ENCODE assay signal across 8 mouse cellular contexts in genomic region chr14:45566066-45566937, GRCm38 (mm10). TPM values are rescaled to one million over a fixed set of nuclear protein-coding genes. Genes with fewer than 3 reads are reported as not detected.
DNase-seq lines count a peak whose midpoint lies in the region; ATAC-seq and TF ChIP-seq lines count a peak whose summit lies in the region.

No protein-coding gene starts in this region.

- intact Hi-C loops in left cerebral cortex, postnatal 10 days (cut with DNase I), result loop anchor here (10.0 kb wide), 1 partner anchor 208 kb away; no protein-coding TSS in a partner anchor

- DNase-seq in CD4-positive, CD25-positive, alpha-beta regulatory T cell, adult 2 months (ENCODE audit: low read depth, low spot score), result peak; percentile 72
- peak; percentile 60 for DNase-seq in c-Kit-positive CD71-positive TER-119-positive erythroid progenitor cells, embryonic 14.5 days (ENCODE audit: low spot score)
- DNase-seq in hindbrain, embryonic 14.5 days (ENCODE audit: low spot score), result peak; percentile 73
- DNase-seq in left cerebral cortex, postnatal 10 days (ENCODE audit: extremely low spot score in 1 of 2, low spot score in 2 of 2), result peak; percentile 44 to 67

- no peaks in the 10 kb centered on the region for H3K27me3 ChIP-seq in forebrain, embryonic 13.5 days
- no peaks in the 10 kb centered on the region for H3K27me3 ChIP-seq in hindbrain, embryonic 14.5 days (ENCODE audit: control insufficient read depth, insufficient read depth, low read length)
- H3K27me3 ChIP-seq in small intestine, adult 2 months (ENCODE audit: control insufficient read depth, insufficient read depth, low read length), result no peaks in the 10 kb centered on the region; the same call in 1 of the 2 replicates

- peak overlapping the region; percentile 56 for H3K4me2 ChIP-seq in forebrain, embryonic 13.5 days
- H3K4me2 ChIP-seq in hindbrain, embryonic 14.5 days (replicated peaks), result peak overlapping the region; percentile 42

- peaks cover 20% of the 10 kb centered on the region for H3K4me1 ChIP-seq in forebrain, embryonic 13.5 days
- H3K4me1 ChIP-seq in hindbrain, embryonic 14.5 days (replicated peaks; ENCODE audit: control insufficient read depth, insufficient read depth, low read length), result no peaks in the 10 kb centered on the region; the same call in 1 of the 2 replicates
- H3K4me1 ChIP-seq in small intestine, adult 2 months (ENCODE audit: control insufficient read depth, insufficient read depth, insufficient read length, low read length), result peaks cover 4% of the 10 kb centered on the region

- TF ChIP-seq CTCF in small intestine, adult 2 months (IDR thresholded peaks at IDR 0.05; ENCODE audit: extremely low read depth, insufficient read length, insufficient replicate concordance, low read depth, low read length), result peak; percentile 74; the same call in 1 of the 2 replicates

- no peaks in the 10 kb centered on the region for H3K36me3 ChIP-seq in forebrain, embryonic 13.5 days (ENCODE audit: poor library complexity, severe bottlenecking)
- no peaks in the 10 kb centered on the region for H3K36me3 ChIP-seq in hindbrain, embryonic 14.5 days (replicated peaks; ENCODE audit: control insufficient read depth, insufficient read depth)
- no peaks in the 10 kb centered on the region for H3K36me3 ChIP-seq in small intestine, adult 2 months (ENCODE audit: control insufficient read depth, insufficient read depth, low read length)

- peak overlapping the region; percentile 34; the same call in 1 of the 2 replicates for H3K9ac ChIP-seq in forebrain, embryonic 13.5 days
- H3K9ac ChIP-seq in hindbrain, embryonic 14.5 days, result 0 out of 2 replicates have a peak overlapping the region, but pooled peaks have one; percentile 18

- TF ChIP-seq POLR2A in small intestine, adult 2 months (IDR thresholded peaks at IDR 0.05; ENCODE audit: low read depth, low read length), result no peak

- 20% methylated on average over 33 of the region's 33 CpGs for WGBS in forebrain, embryonic 13.5 days
- 17% methylated on average over 33 of the region's 33 CpGs for WGBS in hindbrain, embryonic 14.5 days
- WGBS in small intestine, adult 2 months, result 23% methylated on average over 33 of the region's 33 CpGs

- no peaks in the 10 kb centered on the region for H3K9me3 ChIP-seq in forebrain, embryonic 13.5 days (replicated peaks)
- no peaks in the 10 kb centered on the region for H3K9me3 ChIP-seq in hindbrain, embryonic 14.5 days (ENCODE audit: control insufficient read depth, low read length)

- H3K27ac ChIP-seq in forebrain, embryonic 13.5 days, result no peak overlapping the region
- H3K27ac ChIP-seq in hindbrain, embryonic 14.5 days, result peak overlapping the region; percentile 58; the same call in 1 of the 2 replicates
- H3K27ac ChIP-seq in small intestine, adult 2 months (ENCODE audit: insufficient read depth, low read depth, low read length), result no peak overlapping the region

- no peak for ATAC-seq in CD4-positive, CD25-positive, alpha-beta regulatory T cell, adult 4 months
- peak; percentile 60 for ATAC-seq in forebrain, embryonic 13.5 days
- peak; percentile 36; the same call in 1 of the 2 replicates for ATAC-seq in hindbrain, embryonic 14.5 days (ENCODE audit: low FRiP score)
- peak; percentile 88 for ATAC-seq in megakaryocyte, adult 5-6 weeks (ENCODE audit: poor library complexity, severe bottlenecking)

- H3K4me3 ChIP-seq in forebrain, embryonic 13.5 days, result peak overlapping the region; percentile 31
- H3K4me3 ChIP-seq in hindbrain, embryonic 14.5 days (replicated peaks; ENCODE audit: low read length), result peak overlapping the region; percentile 21
- H3K4me3 ChIP-seq in small intestine, adult 2 months (ENCODE audit: low read depth, low read length), result peak overlapping the region; percentile 45

RNA-seq across cellular contexts. Expression of gene Fermt2, which starts 36.4 kb away (rescaled TPM):
- not detected for polyA plus RNA-seq in CD4-positive, CD25-positive, alpha-beta regulatory T cell, adult 4 months (2017; shearing (Covaris generic))
- 60.5 and 62.9 TPM in 2 replicates for polyA plus RNA-seq in forebrain, embryonic 13.5 days (2015; fragmentation: Nextera tagmentation; extraction: Ambion mirVana)
- polyA plus RNA-seq in hindbrain, embryonic 14.5 days (2014; fragmentation: Nextera tagmentation; extraction: Ambion mirVana), result 63.9 and 71.1 TPM in 2 replicates
- 10 to 100 TPM; 78.6 to 81.1 TPM for total RNA-seq in left cerebral cortex, postnatal 10 days (2021)
- not detected in 2 replicates for total RNA-seq in megakaryocyte, adult 5-6 weeks (2015)
- not detected in 2 replicates for total RNA-seq in megakaryocyte, adult 5-6 weeks (2017)
- polyA plus RNA-seq in small intestine, adult 2 months (2012; rRNA removed), result 4.7 and 4.9 TPM in 2 replicates

Comparison
In these comparisons a context has a peak if more than half of its experiments do, and no peak if none do; other contexts are left out.
1. RNA of gene Fermt2, which starts 36.4 kb away (polyA plus RNA-seq): 63.9 to 71.1 TPM in hindbrain, embryonic 14.5 days and 60.5 to 62.9 TPM in forebrain, embryonic 13.5 days; 4.7 to 4.9 TPM in small intestine, adult 2 months and not detected in CD4-positive, CD25-positive, alpha-beta regulatory T cell, adult 4 months; every median in the first group is over 10 times any median in the second.
2. Peak in every context shown above with its lines, with median percentiles within 50 percentile points of each other: DNase-seq and H3K4me3 ChIP-seq.